Mouse (Mus musculus) liver, embryonic 15.5 days (tissue): ENCODE measurements at regions not wholly inside any gene's neighbourhood (a gene's known extent, or its start where the extent isn't known, plus 50 kb on each side); places are given as distances from the start of the nearest gene placed in this dataset.

Source experiments
- ATAC-seq: fragments of 200-750 bp; cut with Nextera tagmentation; 2 replicates; pipeline ENCODE4 v1.8.0; 2017; ENCODE audit warnings: moderate number of reproducible peaks, mild to moderate bottlenecking, moderate library complexity; ENCODE audit not compliant: insufficient read depth
- H3K27ac ChIP-seq: fragments of 300-500 bp; sonication (generic); replicated peaks from 2 replicates; pipeline ENCODE4 v1.5.1; 2015; ENCODE audit warnings: mild to moderate bottlenecking, inconsistent platforms
- H3K27me3 ChIP-seq: fragments of 300-500 bp; sonication (generic); 2 replicates; pipeline ENCODE4 v1.6.1; 2015; ENCODE audit warnings: mild to moderate bottlenecking, inconsistent platforms
- H3K36me3 ChIP-seq: fragments of 300-500 bp; sonication (generic); replicated peaks from 2 replicates; pipeline ENCODE4 v1.6.1; 2015; ENCODE audit warnings: moderate library complexity, mild to moderate bottlenecking, inconsistent platforms
- H3K4me1 ChIP-seq: fragments of 300-500 bp; sonication (generic); replicated peaks from 2 replicates; pipeline ENCODE4 v1.6.1; 2015; ENCODE audit warnings: inconsistent platforms
- H3K4me2 ChIP-seq: fragments of 300-500 bp; sonication (generic); 2 replicates; pipeline ENCODE4 v1.6.1; 2015; ENCODE audit warnings: moderate library complexity, mild to moderate bottlenecking, inconsistent platforms
- H3K4me3 ChIP-seq: fragments of 300-500 bp; sonication (generic); replicated peaks from 2 replicates; pipeline ENCODE4 v1.5.1; 2015; ENCODE audit warnings: mild to moderate bottlenecking, inconsistent platforms
- H3K9ac ChIP-seq: fragments of 300-500 bp; sonication (generic); 2 replicates; pipeline ENCODE4 v1.6.1; 2015; ENCODE audit warnings: moderate library complexity, mild to moderate bottlenecking, inconsistent platforms
- H3K9me3 ChIP-seq: fragments of 300-500 bp; sonication (generic); replicated peaks from 2 replicates; pipeline ENCODE4 v1.6.1; 2016; ENCODE audit warnings: inconsistent platforms
- WGBS: fragments of 180-500 bp; shearing (Covaris S2); methylation state at CpG from one replicate; pipeline ENCODE4 v1.1.7; 2015; ENCODE audit warnings: mixed read lengths; ENCODE audit not compliant: insufficient replicate concordance; 5-methylcytosine and 5-hydroxymethylcytosine counted together

DNA sequence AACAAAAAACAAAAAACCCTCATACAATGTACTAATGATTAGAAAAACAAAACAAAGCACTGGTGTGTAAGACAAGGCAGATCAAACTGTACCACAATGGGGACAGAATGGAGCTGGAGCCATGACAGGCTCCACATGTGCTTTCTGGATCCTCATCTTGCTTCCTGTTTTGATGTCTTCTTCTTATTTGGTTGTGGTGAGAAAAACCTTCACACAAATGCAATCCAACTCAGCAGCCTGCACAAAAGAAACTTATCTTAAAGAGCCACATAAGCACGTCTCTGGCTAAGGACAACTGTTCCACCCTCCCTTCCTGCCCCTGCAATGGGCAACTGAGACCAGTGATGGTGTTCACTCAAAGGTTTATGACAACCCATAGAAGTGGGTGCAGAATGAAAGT lies 271.9 kb upstream of the Fn1 start:
- Histone ChIP-seq H3K27ac (no peak overlapping the region), H3K4me1 (no peaks in the 10 kb centered on the region), H3K4me2 (no peak overlapping the region), H3K9ac (no peak overlapping the region), H3K27me3 (no peaks in the 10 kb centered on the region), H3K9me3 (no peaks in the 10 kb centered on the region), H3K36me3 (no peaks in the 10 kb centered on the region), H3K4me3 (no peak overlapping the region)
- WGBS = 13% methylated on average over 1 of the region's 1 CpGs
- no peak for ATAC-seq

DNA sequence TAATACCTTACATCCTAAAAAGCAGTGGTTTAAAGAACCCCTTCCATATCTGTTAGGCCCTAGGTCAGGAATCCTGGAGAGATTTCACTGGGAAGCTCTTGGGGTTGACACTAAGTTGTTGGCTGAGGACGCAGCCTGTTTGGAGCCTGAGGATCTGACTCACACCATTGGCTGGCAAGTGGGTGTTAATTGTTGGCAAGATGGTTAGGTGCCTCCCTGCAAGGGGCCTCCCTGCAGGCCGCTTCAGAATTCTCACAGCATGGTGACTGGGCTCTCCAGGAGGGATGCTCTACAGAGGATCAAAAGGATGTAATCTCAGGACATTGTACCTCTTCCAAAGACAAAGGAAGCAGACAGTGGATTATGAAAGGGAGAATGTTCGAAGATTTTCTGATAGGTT lies 270.7 kb upstream of the Fn1 start:
- H3K4me3 ChIP-seq = no peak overlapping the region
- H3K9ac ChIP-seq = no peak overlapping the region
- H3K4me2 ChIP-seq = no peak overlapping the region
- no peaks in the 10 kb centered on the region for H3K9me3 ChIP-seq
- H3K4me1 ChIP-seq = no peaks in the 10 kb centered on the region
- H3K27me3 ChIP-seq = no peaks in the 10 kb centered on the region
- H3K36me3 ChIP-seq = no peaks in the 10 kb centered on the region
- no peak overlapping the region for H3K27ac ChIP-seq
- ATAC-seq = no peak
- WGBS = 72% methylated on average over 3 of the region's 3 CpGs

DNA sequence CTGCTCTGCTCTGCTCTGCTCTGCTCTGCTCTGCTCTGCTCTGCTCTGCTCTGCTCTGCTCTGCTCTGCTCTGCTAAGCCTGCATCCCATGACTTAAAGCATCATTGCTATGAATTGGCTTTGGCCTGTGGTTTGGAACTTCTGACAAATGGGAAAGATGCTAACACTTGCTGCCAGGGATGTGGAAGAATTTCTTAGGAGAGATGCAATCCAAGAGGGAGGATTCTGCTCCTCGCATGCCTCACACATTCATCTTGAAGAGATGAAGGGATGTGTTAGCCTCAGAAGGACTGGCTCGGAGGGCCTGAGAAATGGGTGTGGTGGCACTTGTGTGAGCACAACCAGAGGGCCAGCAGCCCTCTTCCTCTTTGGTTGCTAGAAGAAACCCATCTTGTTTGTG lies 268.5 kb upstream of the Fn1 start:
- Histone ChIP-seq H3K4me2 (no peak overlapping the region), H3K27me3 (no peaks in the 10 kb centered on the region), H3K4me1 (no peaks in the 10 kb centered on the region), H3K36me3 (no peaks in the 10 kb centered on the region), H3K9me3 (no peaks in the 10 kb centered on the region), H3K4me3 (no peak overlapping the region), H3K9ac (no peak overlapping the region), H3K27ac (no peak overlapping the region)
- ATAC-seq = no peak
- WGBS = 53% methylated on average over 2 of the region's 2 CpGs

DNA sequence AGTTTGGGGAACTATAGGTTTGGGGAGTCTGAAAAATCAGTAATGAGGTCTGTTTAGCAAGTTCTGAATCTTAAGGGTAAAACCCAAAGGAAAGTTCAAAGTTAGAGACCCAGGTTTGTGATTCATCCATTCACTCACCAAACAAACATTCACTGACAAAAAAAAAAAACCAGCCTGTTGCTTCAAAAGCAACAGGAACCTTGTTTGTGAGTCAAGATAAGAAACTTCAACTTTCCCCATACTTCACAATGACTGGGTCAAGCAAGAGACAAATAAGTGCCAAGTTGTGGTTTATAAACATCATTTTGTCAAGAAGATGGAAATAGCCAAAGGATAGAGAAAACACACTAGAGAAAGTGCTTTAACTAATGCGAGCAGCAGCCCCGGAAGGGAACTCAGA lies 266.9 kb upstream of the Fn1 start:
- Histone ChIP-seq H3K9ac (no peak overlapping the region), H3K4me2 (no peak overlapping the region), H3K4me3 (no peak overlapping the region), H3K27ac (no peak overlapping the region), H3K4me1 (no peaks in the 10 kb centered on the region), H3K27me3 (no peaks in the 10 kb centered on the region), H3K36me3 (no peaks in the 10 kb centered on the region), H3K9me3 (no peaks in the 10 kb centered on the region)
- 58% methylated on average over 2 of the region's 2 CpGs for WGBS
- ATAC-seq = no peak

DNA sequence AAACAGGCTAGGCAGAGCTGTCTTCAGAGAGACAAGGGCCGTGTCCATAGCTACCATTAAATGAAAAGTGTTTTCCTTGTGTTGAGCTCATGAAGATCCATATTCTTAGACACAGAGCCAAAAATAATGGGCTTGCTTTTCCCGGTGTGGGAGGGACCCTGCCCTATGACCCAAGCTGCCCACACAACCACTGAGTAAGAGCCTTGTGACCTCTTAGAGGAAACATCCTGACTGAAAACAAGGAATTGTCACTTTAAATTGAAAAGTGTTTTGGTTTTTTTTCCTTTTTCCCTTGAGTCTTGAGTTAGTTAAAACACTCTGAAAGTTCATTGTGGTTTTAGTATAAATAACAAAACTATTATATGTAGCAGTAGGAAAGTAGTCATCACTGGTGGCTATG lies 264.0 kb upstream of the Fn1 start:
- Histone ChIP-seq H3K4me1 (peaks cover 3% of the 10 kb centered on the region; the same call in 1 of the 2 replicates), H3K9ac (no peak overlapping the region), H3K36me3 (no peaks in the 10 kb centered on the region), H3K4me2 (no peak overlapping the region), H3K9me3 (no peaks in the 10 kb centered on the region), H3K4me3 (no peak overlapping the region), H3K27ac (no peak overlapping the region), H3K27me3 (no peaks in the 10 kb centered on the region)
- WGBS = 39% methylated on average over 2 of the region's 2 CpGs
- ATAC-seq = no peak

DNA sequence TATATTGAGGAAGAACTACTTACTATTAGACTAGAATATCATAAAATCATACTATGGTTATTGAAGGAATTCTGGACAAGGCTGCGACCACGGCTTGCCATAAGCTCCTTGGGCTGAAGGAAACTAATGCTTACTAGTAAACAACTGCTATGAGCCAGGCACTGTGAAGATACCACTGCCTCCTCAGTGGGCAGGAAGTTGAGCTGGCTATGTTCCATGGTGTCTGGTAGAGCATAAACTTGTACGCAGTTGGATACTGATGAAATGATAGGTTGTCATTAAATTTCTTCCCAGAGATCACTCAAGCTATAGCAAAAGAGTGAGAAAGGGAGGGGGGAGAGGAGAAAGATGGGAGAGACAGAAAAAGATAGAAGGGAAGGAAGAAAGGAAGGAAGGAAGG lies 261.4 kb upstream of the Fn1 start:
- peaks cover 3% of the 10 kb centered on the region; the same call in 1 of the 2 replicates for H3K4me1 ChIP-seq
- no peaks in the 10 kb centered on the region for H3K9me3 ChIP-seq
- no peak overlapping the region for H3K4me2 ChIP-seq
- H3K36me3 ChIP-seq = no peaks in the 10 kb centered on the region
- no peak for ATAC-seq
- H3K27me3 ChIP-seq = no peaks in the 10 kb centered on the region
- no peak overlapping the region for H3K9ac ChIP-seq
- 66% methylated on average over 3 of the region's 3 CpGs for WGBS
- H3K27ac ChIP-seq = no peak overlapping the region
- H3K4me3 ChIP-seq = no peak overlapping the region

DNA sequence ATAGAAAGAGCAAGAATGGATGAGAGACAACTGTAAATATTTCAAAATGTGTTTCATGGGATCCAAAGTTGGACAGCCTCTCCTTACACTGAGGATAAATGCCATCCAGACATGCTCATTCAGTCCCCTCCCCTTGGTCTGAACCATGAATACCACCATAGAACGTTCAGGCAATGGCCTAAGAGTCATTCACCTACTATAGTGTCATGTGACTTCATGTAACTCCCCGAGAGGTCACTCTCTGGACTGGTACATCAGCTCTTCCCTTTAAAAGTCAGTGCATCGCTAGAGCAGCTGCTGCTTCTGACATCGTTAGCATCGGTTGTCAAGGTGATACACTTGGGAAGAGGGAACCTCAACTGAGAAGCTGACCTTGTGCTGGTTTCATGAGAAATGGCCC lies 260.2 kb upstream of the Fn1 start:
- Histone ChIP-seq H3K27ac (peak overlapping the region; percentile 54), H3K9me3 (no peaks in the 10 kb centered on the region), H3K36me3 (no peaks in the 10 kb centered on the region), H3K27me3 (no peaks in the 10 kb centered on the region), H3K4me1 (peaks cover 3% of the 10 kb centered on the region; the same call in 1 of the 2 replicates), H3K4me3 (no peak overlapping the region), H3K4me2 (no peak overlapping the region), H3K9ac (no peak overlapping the region)
- no peak for ATAC-seq
- WGBS = 47% methylated on average over 5 of the region's 5 CpGs

DNA sequence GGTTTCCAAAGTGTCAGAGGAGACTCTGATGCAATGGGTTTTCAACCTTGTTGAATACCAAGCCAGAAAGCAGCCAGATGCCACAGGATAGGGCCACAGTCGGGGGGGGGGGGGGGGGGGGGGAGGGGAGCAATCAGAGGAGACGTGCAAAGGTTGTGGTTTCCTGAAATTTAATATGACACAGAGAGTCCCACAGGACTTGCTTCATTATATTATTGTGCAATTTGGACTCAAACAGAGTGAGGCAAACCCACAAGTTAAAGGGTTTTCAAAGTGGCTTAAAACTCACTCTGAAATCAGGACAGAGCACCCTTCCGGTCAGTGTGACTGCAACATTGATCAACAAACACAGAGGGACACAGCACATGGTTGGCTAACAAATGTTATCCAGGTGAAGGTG lies 259.4 kb upstream of the Fn1 start:
- no peak overlapping the region for H3K4me3 ChIP-seq
- ATAC-seq = peak; percentile 88
- no peaks in the 10 kb centered on the region for H3K36me3 ChIP-seq
- no peak overlapping the region for H3K4me2 ChIP-seq
- no peaks in the 10 kb centered on the region for H3K27me3 ChIP-seq
- no peak overlapping the region for H3K9ac ChIP-seq
- H3K9me3 ChIP-seq = no peaks in the 10 kb centered on the region
- H3K4me1 ChIP-seq = peaks cover 3% of the 10 kb centered on the region; the same call in 1 of the 2 replicates
- WGBS = 13% methylated on average over 3 of the region's 3 CpGs
- H3K27ac ChIP-seq = peak overlapping the region; percentile 54

DNA sequence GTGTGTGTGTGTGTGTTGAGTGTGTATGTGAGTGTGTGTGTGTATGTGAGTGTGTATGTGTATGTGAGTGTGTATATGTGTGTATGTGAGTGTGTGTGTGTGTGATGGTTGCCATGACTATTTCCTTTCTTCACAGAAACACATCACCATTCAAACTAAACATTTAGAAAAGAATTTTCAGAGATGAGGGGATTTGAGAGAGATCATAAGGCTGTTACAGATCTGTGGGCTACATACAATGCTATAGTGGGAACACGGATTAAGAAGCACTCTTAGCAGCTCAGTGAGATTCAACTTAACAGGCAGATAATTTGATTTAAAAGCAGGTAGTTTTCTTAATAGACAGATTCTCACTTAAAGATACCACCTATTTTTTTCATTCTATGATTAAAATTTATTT lies 257.1 kb upstream of the Fn1 start:
- Histone ChIP-seq H3K9ac (no peak overlapping the region), H3K36me3 (no peaks in the 10 kb centered on the region), H3K9me3 (no peaks in the 10 kb centered on the region), H3K4me1 (peaks cover 3% of the 10 kb centered on the region; the same call in 1 of the 2 replicates), H3K4me2 (no peak overlapping the region), H3K27ac (no peak overlapping the region), H3K4me3 (no peak overlapping the region), H3K27me3 (no peaks in the 10 kb centered on the region)
- no peak for ATAC-seq
- WGBS = 49% methylated on average over 1 of the region's 1 CpGs

DNA sequence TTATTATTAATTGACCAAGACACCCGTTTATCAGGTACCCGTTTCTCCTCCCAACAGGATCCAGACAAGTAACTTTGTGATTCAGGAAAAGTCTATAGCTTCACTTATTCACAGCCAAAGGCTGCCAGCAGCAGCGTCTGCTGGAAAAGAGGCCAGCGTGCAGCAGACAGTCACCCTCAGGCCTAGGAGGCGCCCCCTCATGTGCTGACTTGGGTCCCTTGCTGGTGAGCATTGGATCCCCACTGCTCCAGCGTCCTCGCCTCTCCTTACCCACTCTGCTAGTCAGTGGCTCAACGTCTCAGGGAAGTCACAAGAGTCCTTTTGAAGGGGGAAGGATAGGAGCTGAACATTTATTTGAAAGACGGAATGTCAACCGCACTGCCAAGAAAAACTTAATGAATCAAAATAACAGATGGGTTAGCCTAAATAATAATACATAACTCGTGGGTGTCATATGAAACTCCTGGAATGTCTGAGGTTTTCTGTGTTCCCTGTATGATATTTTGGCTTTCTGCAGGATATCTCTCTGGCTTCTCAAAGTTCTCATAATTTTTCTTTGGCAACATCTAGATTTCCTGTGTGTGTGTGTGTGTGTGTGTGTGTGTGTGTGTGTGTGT lies 256.6 kb upstream of the Fn1 start:
- H3K36me3 ChIP-seq = no peaks in the 10 kb centered on the region
- no peak overlapping the region for H3K4me3 ChIP-seq
- H3K9me3 ChIP-seq = no peaks in the 10 kb centered on the region
- H3K9ac ChIP-seq = no peak overlapping the region
- no peak overlapping the region for H3K4me2 ChIP-seq
- H3K4me1 ChIP-seq = peaks cover 3% of the 10 kb centered on the region; the same call in 1 of the 2 replicates
- WGBS = 63% methylated on average over 11 of the region's 11 CpGs
- no peak for ATAC-seq
- no peak overlapping the region for H3K27ac ChIP-seq
- no peaks in the 10 kb centered on the region for H3K27me3 ChIP-seq

DNA sequence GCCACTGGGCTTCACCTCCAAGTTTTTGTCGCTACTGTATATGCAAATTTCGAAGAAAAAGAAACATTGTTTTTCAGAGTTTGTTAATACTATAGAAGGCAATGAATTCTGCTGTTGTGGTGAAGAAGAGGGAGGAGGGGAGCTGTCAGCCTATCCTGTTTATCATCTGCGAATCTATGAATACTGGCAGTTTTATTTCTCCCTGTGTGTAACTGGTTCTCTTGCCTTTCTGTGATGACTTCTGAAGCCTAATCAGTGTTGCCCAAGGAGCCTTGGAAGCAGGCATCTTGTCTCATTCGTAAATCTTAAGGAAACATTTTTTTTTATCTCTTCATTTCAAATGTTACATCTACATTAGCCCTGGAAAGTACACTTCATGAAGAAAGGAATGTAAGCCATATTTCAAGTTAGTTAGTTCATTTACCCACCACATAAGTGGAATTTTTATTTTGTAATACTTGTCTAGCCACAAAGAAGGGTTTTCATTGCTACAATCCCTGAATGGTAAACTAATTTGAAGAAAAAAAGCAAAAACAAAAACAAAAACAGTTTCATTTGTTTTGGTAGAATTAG lies 251.5 kb upstream of the Fn1 start:
- Histone ChIP-seq H3K9me3 (no peaks in the 10 kb centered on the region), H3K27me3 (no peaks in the 10 kb centered on the region), H3K4me1 (no peaks in the 10 kb centered on the region), H3K4me2 (no peak overlapping the region), H3K36me3 (no peaks in the 10 kb centered on the region), H3K4me3 (no peak overlapping the region), H3K27ac (no peak overlapping the region), H3K9ac (no peak overlapping the region)
- no peak for ATAC-seq
- WGBS = 61% methylated on average over 4 of the region's 4 CpGs
